Mouse (Mus musculus): ENCODE measurements around the gene Igsf9.

DNA sequence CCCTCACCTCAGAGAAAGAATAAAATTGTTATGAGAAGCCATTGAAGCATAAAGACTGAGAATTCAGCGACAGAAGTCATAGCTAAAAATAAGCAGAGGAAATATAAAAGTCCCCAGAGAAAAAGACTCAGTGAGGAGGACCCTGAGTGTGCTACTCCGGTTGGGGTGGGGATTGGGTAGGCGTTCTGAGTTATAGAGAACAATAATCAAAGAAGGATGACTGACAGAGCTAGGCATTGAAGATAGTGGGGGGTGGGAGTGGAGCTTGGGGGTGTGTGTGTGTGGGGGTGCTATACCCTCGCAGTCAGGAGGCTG lies 47.8 kb upstream of the Igsf9 start:
- TF ChIP-seq POLR2A (IDR thresholded peaks at IDR 0.05; ENCODE audit: borderline replicate concordance, insufficient read depth, low read length) (no peak), CTCF (IDR thresholded peaks at IDR 0.05; ENCODE audit: borderline replicate concordance, insufficient read depth, low read depth, low read length) (no peak)
